Mouse (Mus musculus): ENCODE results near the gene Efcab11. TPM values are rescaled to one million over a fixed set of nuclear protein-coding genes. Genes with fewer than 3 reads are reported as not detected.
"Not testable (repeated sequence)": the region's sequence is repeated elsewhere in the genome, so short reads cannot be mapped to it uniquely, and the experiment has no call there.

Gene Efcab11
- polyA plus RNA-seq, 1 experiment from 2014 or later, result 24.9 TPM

GRCm38 (mm10) chr12:99822591-99822990 lies 61.6 kb downstream of the Efcab11 start:
- H3K27ac ChIP-seq (replicated peaks), result no peak overlapping the region
- H3K36me3 ChIP-seq, result peaks cover 13% of the 10 kb centered on the region
- no peaks in the 10 kb centered on the region for H3K4me1 ChIP-seq
- no peak overlapping the region for H3K4me3 ChIP-seq
- no peaks in the 10 kb centered on the region for H3K9me3 ChIP-seq (replicated peaks)
- no peaks in the 10 kb centered on the region for H3K27me3 ChIP-seq (ENCODE audit: low read depth, poor library complexity, severe bottlenecking)
- 92% methylated on average over 4 of the region's 4 CpGs for WGBS
- DNase-seq (ENCODE audit: low spot score), result no peak

DNA sequence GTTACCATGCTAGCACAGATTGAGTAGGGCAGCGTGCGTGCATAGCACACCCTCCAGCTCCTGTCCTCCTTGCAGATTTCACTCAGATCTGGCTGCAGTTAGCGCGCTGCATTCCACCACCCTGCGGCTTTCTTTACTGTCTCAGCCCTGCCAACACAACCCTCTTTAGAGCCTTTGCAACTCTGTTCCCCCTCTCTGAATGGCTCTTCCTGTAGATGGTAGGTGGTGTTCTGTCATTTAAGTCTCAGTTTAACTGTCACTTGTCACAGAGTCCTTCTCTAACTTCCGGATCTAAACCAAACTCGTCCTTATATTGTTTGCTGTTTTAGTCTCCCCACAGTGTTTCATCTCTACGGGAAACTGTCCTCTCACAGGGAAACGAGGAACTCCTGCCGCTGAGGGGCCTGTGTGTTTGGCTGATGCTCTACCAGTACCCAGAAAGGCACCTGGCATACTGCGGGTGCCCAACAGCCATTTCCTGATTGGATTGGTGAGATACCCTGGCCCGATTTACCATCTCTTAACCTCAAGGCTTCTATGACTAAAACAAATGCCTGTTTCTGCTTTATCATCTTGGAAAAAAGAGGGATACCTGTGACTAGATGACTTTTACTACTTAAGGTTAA lies 62.8 kb downstream of the Efcab11 start:
- no peak for DNase-seq (ENCODE audit: low spot score)
- peaks cover 13% of the 10 kb centered on the region for H3K36me3 ChIP-seq
- no peak overlapping the region for H3K27ac ChIP-seq (replicated peaks)
- H3K4me3 ChIP-seq, result no peak overlapping the region
- H3K27me3 ChIP-seq (ENCODE audit: low read depth, poor library complexity, severe bottlenecking), result no peaks in the 10 kb centered on the region
- H3K4me1 ChIP-seq, result no peaks in the 10 kb centered on the region
- 82% methylated on average over 12 of the region's 12 CpGs for WGBS
- H3K9me3 ChIP-seq (replicated peaks), result no peaks in the 10 kb centered on the region

GRCm38 (mm10) chr12:99819186-99819974 lies 64.9 kb downstream of the Efcab11 start:
- no peaks in the 10 kb centered on the region for H3K4me1 ChIP-seq
- peaks cover 2% of the 10 kb centered on the region for H3K36me3 ChIP-seq
- no peak for DNase-seq (ENCODE audit: low spot score)
- H3K4me3 ChIP-seq, result no peak overlapping the region
- WGBS, result 87% methylated on average over 4 of the region's 4 CpGs
- H3K27me3 ChIP-seq (ENCODE audit: low read depth, poor library complexity, severe bottlenecking), result no peaks in the 10 kb centered on the region
- no peak overlapping the region for H3K27ac ChIP-seq (replicated peaks)
- H3K9me3 ChIP-seq (replicated peaks), result no peaks in the 10 kb centered on the region

GRCm38 (mm10) chr12:99818006-99818405 lies 66.2 kb downstream of the Efcab11 start:
- not testable (repeated sequence) for H3K27ac ChIP-seq (replicated peaks); H3K36me3 ChIP-seq; H3K9me3 ChIP-seq (replicated peaks); H3K27me3 ChIP-seq (ENCODE audit: low read depth, poor library complexity, severe bottlenecking); H3K4me3 ChIP-seq; DNase-seq (ENCODE audit: low spot score); H3K4me1 ChIP-seq
- 96% methylated on average over 16 of the region's 16 CpGs for WGBS

- Histone ChIP-seq H3K9me3 (replicated peaks) (no peaks in the 10 kb centered on the region; the same call in 1 of the 2 replicates), H3K4me3 (no peak overlapping the region), H3K27me3 (ENCODE audit: low read depth, poor library complexity, severe bottlenecking) (no peaks in the 10 kb centered on the region), H3K36me3 (no peaks in the 10 kb centered on the region; the same call in 1 of the 2 replicates), H3K27ac (replicated peaks) (no peak overlapping the region), H3K4me1 (no peaks in the 10 kb centered on the region)
- WGBS, result 93% methylated on average over 8 of the region's 8 CpGs
- no peak for DNase-seq (ENCODE audit: low spot score)
These were observed 69.0 kb downstream of the Efcab11 start for GRCm38 (mm10) chr12:99815244-99815643.

GRCm38 (mm10) chr12:99807891-99808290 lies 76.3 kb downstream of the Efcab11 start:
- no peak for DNase-seq (ENCODE audit: low spot score)
- Histone ChIP-seq H3K9me3 (replicated peaks) (no peaks in the 10 kb centered on the region), H3K36me3 (no peaks in the 10 kb centered on the region), H3K4me1 (no peaks in the 10 kb centered on the region), H3K27me3 (ENCODE audit: low read depth, poor library complexity, severe bottlenecking) (no peaks in the 10 kb centered on the region), H3K27ac (replicated peaks) (no peak overlapping the region), H3K4me3 (no peak overlapping the region)
- WGBS, result 92% methylated on average over 5 of the region's 5 CpGs

- 95% methylated on average over 7 of the region's 7 CpGs for WGBS
- H3K4me3 ChIP-seq; DNase-seq (ENCODE audit: low spot score); H3K27me3 ChIP-seq (ENCODE audit: low read depth, poor library complexity, severe bottlenecking); H3K27ac ChIP-seq (replicated peaks); H3K9me3 ChIP-seq (replicated peaks); H3K4me1 ChIP-seq; H3K36me3 ChIP-seq: not testable (repeated sequence)
These were observed 77.5 kb downstream of the Efcab11 start for GRCm38 (mm10) chr12:99806741-99807140.

DNA sequence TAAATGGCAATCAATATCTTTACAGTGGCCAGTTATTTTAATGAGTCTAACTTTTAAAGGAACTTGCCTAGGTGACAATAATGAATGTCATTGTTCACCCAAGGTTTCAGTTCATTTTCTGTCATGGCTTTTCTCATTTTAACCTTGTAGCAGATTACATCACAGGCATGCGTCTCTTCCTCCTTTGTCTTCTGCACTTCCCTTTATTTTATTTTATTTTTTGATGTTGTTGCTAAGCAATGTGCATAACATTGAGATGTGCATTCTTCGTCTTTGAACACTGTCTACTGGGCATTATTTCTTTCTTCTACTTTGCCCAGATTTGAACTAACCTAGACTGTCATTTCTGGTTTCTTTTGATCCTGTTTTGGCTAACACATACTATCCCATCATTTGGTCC lies 88.3 kb downstream of the Efcab11 start:
- no peaks in the 10 kb centered on the region for H3K27me3 ChIP-seq (ENCODE audit: low read depth, poor library complexity, severe bottlenecking)
- H3K36me3 ChIP-seq, result 0 out of 2 replicates have a peak, but pooled peaks cover 2% of the 10 kb centered on the region
- 87% methylated on average over 2 of the region's 2 CpGs for WGBS
- H3K4me1 ChIP-seq, result peaks cover 12% of the 10 kb centered on the region; the same call in 1 of the 2 replicates
- no peaks in the 10 kb centered on the region for H3K9me3 ChIP-seq (replicated peaks)
- no peak overlapping the region for H3K27ac ChIP-seq (replicated peaks)
- DNase-seq (ENCODE audit: low spot score), result no peak
- no peak overlapping the region for H3K4me3 ChIP-seq

DNA sequence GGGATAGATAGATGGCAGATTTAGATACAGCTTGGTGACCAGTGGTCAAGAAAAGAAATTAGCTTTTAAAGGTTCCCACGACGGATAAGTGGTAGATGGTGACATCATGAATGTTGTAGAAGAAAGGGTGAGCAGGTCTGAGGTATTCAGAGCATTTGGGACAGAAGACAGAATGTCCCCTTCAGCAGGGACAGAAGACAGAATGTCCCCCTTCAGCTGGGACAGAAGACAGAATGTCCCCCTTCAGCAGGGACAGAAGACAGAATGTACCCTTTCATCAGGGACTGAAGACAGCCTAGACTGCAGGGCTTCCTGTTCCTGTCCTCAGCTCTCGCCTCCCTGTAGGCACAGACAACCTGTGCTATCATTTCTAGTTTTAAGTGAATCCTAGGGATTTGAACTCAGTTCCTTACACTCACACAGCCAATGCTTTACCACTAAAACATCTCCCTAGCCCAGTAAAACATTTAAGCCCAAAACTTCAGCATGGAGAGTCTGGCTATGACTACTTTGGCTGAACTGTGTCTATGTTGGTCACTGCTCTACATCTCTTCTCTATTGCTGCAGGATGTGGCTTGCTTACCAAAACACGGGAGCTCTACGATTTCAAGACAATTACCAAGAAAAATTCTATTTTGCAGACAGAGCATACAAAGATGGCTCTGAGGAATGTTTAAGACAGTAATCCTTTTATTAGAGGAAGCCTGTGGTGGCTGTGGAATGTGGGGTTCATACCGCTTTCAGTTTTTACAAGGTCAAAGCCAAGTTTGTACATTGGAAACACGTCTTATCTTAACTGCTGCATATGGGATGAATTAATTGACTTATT lies 89.2 kb downstream of the Efcab11 start:
- 87% methylated on average over 7 of the region's 7 CpGs for WGBS
- H3K4me1 ChIP-seq, result peaks cover 12% of the 10 kb centered on the region; the same call in 1 of the 2 replicates
- H3K36me3 ChIP-seq, result 0 out of 2 replicates have a peak, but pooled peaks cover 2% of the 10 kb centered on the region
- no peak overlapping the region for H3K27ac ChIP-seq (replicated peaks)
- no peak overlapping the region for H3K4me3 ChIP-seq
- no peak for DNase-seq (ENCODE audit: low spot score)
- no peaks in the 10 kb centered on the region for H3K27me3 ChIP-seq (ENCODE audit: low read depth, poor library complexity, severe bottlenecking)
- H3K9me3 ChIP-seq (replicated peaks), result no peaks in the 10 kb centered on the region

- no peaks in the 10 kb centered on the region for H3K27me3 ChIP-seq (ENCODE audit: low read depth, poor library complexity, severe bottlenecking)
- H3K36me3 ChIP-seq, result 0 out of 2 replicates have a peak, but pooled peaks cover 2% of the 10 kb centered on the region
- H3K27ac ChIP-seq (replicated peaks), result no peak overlapping the region
- WGBS, result 89% methylated on average over 4 of the region's 4 CpGs
- peaks cover 12% of the 10 kb centered on the region; the same call in 1 of the 2 replicates for H3K4me1 ChIP-seq
- no peak overlapping the region for H3K4me3 ChIP-seq
- DNase-seq (ENCODE audit: low spot score), result no peak
- H3K9me3 ChIP-seq (replicated peaks), result no peaks in the 10 kb centered on the region
These were observed 90.1 kb downstream of the Efcab11 start for GRCm38 (mm10) chr12:99794158-99794515.

- Histone ChIP-seq H3K36me3 (no peaks in the 10 kb centered on the region), H3K4me3 (no peak overlapping the region), H3K27me3 (ENCODE audit: low read depth, poor library complexity, severe bottlenecking) (no peaks in the 10 kb centered on the region), H3K9me3 (replicated peaks) (no peaks in the 10 kb centered on the region), H3K27ac (replicated peaks) (no peak overlapping the region), H3K4me1 (peaks cover 12% of the 10 kb centered on the region; the same call in 1 of the 2 replicates)
- DNase-seq (ENCODE audit: low spot score), result no peak
- 73% methylated on average over 10 of the region's 10 CpGs for WGBS
These were observed 90.6 kb downstream of the Efcab11 start for GRCm38 (mm10) chr12:99793465-99794157.

DNA sequence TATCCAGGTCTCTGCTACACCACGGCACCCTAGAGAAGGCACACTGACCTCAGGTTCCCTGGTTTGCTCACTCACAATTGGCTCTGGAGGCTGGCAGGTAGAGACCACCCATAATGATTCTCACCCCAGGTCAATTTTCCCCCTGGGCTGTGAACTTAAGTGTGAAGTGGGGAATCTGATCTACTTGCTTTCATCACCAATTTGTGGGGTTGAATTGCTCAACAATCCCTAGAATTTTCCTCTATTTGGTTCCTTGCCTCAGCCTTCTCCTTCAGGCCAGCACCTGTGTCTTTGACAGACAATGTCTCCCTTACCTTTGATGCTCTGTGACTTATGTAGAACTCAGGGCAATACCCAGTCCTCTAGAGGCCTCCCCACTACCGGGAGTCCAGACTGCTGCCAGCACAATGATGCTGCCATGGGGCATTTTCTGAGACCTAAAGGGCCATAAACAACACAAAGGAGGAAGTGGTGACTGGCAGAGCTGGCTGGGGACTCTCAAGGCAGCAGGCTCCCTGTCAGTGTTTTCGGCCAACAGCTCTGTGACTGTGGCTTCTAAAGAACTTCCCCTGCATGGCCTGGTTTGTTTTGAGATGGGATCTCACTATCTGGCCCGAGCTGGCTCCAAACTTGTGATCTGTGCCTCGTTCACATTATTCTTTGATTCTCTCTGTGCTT lies 94.8 kb downstream of the Efcab11 start:
- Histone ChIP-seq H3K4me1 (peaks cover 12% of the 10 kb centered on the region; the same call in 1 of the 2 replicates), H3K36me3 (no peaks in the 10 kb centered on the region), H3K27me3 (ENCODE audit: low read depth, poor library complexity, severe bottlenecking) (no peaks in the 10 kb centered on the region), H3K27ac (replicated peaks) (no peak overlapping the region), H3K4me3 (no peak overlapping the region), H3K9me3 (replicated peaks) (no peaks in the 10 kb centered on the region)
- DNase-seq (ENCODE audit: low spot score), result no peak
- 83% methylated on average over 5 of the region's 5 CpGs for WGBS
